Mouse (Mus musculus): ENCODE results near the gene Slc25a4.

Gene Slc25a4

GRCm38 (mm10) chr8:46211611-46212071 is 557 bp upstream of the Slc25a4 start:
- in situ Hi-C loops (cut with MboI; ENCODE audit: low pct_unique_long_range_greater_than_20kb in 1 of 2, low sequenced_read_pairs in 2 of 2, unreplicated experiment in 1 of 2): no loop called here

- in situ Hi-C loops (cut with MboI; ENCODE audit: low pct_unique_long_range_greater_than_20kb in 1 of 2, low sequenced_read_pairs in 2 of 2, unreplicated experiment in 1 of 2): no loop called here
These were observed 2.0 kb downstream of the Slc25a4 start for GRCm38 (mm10) chr8:46209057-46209456.

- in situ Hi-C loops (cut with MboI; ENCODE audit: low pct_unique_long_range_greater_than_20kb in 1 of 2, low sequenced_read_pairs in 2 of 2, unreplicated experiment in 1 of 2): no loop called here
These were observed 2.7 kb downstream of the Slc25a4 start for GRCm38 (mm10) chr8:46208354-46208753.

- in situ Hi-C loops (cut with MboI; ENCODE audit: low pct_unique_long_range_greater_than_20kb in 1 of 2, low sequenced_read_pairs in 2 of 2, unreplicated experiment in 1 of 2): no loop called here
These were observed 5.0 kb downstream of the Slc25a4 start for GRCm38 (mm10) chr8:46206107-46206506.

GRCm38 (mm10) chr8:46204974-46205640 is 6.0 kb downstream of the Slc25a4 start:
- in situ Hi-C loops (cut with MboI; ENCODE audit: low pct_unique_long_range_greater_than_20kb in 1 of 2, low sequenced_read_pairs in 2 of 2, unreplicated experiment in 1 of 2): no loop called here

GRCm38 (mm10) chr8:46204301-46204700 is 6.8 kb downstream of the Slc25a4 start:
- in situ Hi-C loops (cut with MboI; ENCODE audit: low pct_unique_long_range_greater_than_20kb in 1 of 2, low sequenced_read_pairs in 2 of 2, unreplicated experiment in 1 of 2): no loop called here

GRCm38 (mm10) chr8:46202350-46202749 is 8.7 kb downstream of the Slc25a4 start:
- in situ Hi-C loops (cut with MboI; ENCODE audit: low pct_unique_long_range_greater_than_20kb in 1 of 2, low sequenced_read_pairs in 2 of 2, unreplicated experiment in 1 of 2): no loop called here

- in situ Hi-C loops (cut with MboI; ENCODE audit: low pct_unique_long_range_greater_than_20kb in 1 of 2, low sequenced_read_pairs in 2 of 2, unreplicated experiment in 1 of 2): no loop called here
These were observed 13.4 kb downstream of the Slc25a4 start for GRCm38 (mm10) chr8:46197673-46198072.

GRCm38 (mm10) chr8:46196877-46197276 is 14.2 kb downstream of the Slc25a4 start:
- in situ Hi-C loops (cut with MboI; ENCODE audit: low pct_unique_long_range_greater_than_20kb in 1 of 2, low sequenced_read_pairs in 2 of 2, unreplicated experiment in 1 of 2): no loop called here

- in situ Hi-C loops (cut with MboI; ENCODE audit: low pct_unique_long_range_greater_than_20kb in 1 of 2, low sequenced_read_pairs in 2 of 2, unreplicated experiment in 1 of 2): no loop called here
These were observed 18.0 kb downstream of the Slc25a4 start for GRCm38 (mm10) chr8:46193100-46193499.

- in situ Hi-C loops (cut with MboI; ENCODE audit: low pct_unique_long_range_greater_than_20kb in 1 of 2, low sequenced_read_pairs in 2 of 2, unreplicated experiment in 1 of 2): no loop called here
These were observed 25.7 kb downstream of the Slc25a4 start for GRCm38 (mm10) chr8:46185361-46185760.

- in situ Hi-C loops (cut with MboI; ENCODE audit: low pct_unique_long_range_greater_than_20kb in 1 of 2, low sequenced_read_pairs in 2 of 2, unreplicated experiment in 1 of 2): no loop called here
These were observed 30.9 kb downstream of the Slc25a4 start for GRCm38 (mm10) chr8:46180136-46180535.

GRCm38 (mm10) chr8:46173651-46174050 is 37.4 kb downstream of the Slc25a4 start:
- in situ Hi-C loops (cut with MboI; ENCODE audit: low pct_unique_long_range_greater_than_20kb in 1 of 2, low sequenced_read_pairs in 2 of 2, unreplicated experiment in 1 of 2): no loop called here

- in situ Hi-C loops (cut with MboI; ENCODE audit: low pct_unique_long_range_greater_than_20kb in 1 of 2, low sequenced_read_pairs in 2 of 2, unreplicated experiment in 1 of 2): no loop called here
These were observed 47.3 kb downstream of the Slc25a4 start for GRCm38 (mm10) chr8:46163870-46164190.

- in situ Hi-C loops (cut with MboI; ENCODE audit: low pct_unique_long_range_greater_than_20kb in 1 of 2, low sequenced_read_pairs in 2 of 2, unreplicated experiment in 1 of 2): no loop called here
These were observed 47.9 kb downstream of the Slc25a4 start for GRCm38 (mm10) chr8:46162953-46163869.

Data from mouse embryonic stem cell (cell line).